Mouse (Mus musculus) skeletal muscle tissue, adult 2 months (tissue): ENCODE measurements around the gene Dbp.

Source experiments
- DNase-seq: peaks from one replicate; pipeline ENCODE4 v3.0.0-alpha.2; 2012; ENCODE audit warnings: low read depth, low spot score

Gene Dbp

GRCm38 (mm10) chr7:45723781-45724180, 18.9 kb downstream of the Dbp start:
- no peak for DNase-seq

DNA sequence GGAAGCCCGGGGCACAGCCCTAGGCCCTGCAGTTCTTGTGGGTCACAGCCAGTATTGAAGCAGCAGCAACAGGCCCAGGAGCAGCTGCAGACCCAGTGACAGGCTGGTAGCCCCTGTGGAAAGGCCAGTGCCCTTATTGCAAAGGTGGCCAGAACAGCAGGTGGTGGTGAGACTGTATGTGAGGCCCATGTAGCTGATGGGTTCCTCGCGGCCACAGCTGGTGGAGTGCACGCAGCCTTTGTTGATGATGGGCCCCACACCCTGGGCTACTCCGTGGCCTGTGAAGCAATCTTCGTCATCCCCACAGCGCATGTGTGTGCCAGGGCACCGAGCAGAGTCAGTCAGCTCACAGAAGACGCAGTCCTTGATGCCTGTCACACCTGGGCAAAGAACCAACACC, 20.3 kb downstream of the Dbp start:
- no peak for DNase-seq

- DNase-seq: no peak
These were observed 20.8 kb downstream of the Dbp start, which contains the start of gene Spaca4 for GRCm38 (mm10) chr7:45725713-45726112. TSS of gene Spaca4 (minus strand) at chr7:45725813.

DNA sequence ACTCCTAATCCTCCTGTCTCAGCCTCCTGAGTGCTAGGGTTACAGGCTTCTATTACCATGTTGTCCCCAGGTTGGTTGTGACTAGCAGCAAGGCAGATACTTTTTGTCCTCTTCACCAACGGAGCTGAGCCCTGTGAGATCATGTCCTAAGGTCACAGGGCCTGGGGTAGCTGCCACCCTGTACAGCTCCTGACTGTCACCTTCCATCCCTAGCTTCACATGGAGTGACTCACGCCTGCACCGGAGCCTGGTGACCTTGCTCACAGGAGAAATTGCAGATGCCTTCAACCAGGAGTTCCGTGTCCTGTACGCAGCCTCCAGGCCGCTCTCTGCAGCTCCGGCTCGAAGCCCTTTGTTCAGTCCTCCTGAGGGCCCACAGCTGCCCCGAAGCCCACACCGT, 21.5 kb downstream of the Dbp start:
- DNase-seq: no peak

DNA sequence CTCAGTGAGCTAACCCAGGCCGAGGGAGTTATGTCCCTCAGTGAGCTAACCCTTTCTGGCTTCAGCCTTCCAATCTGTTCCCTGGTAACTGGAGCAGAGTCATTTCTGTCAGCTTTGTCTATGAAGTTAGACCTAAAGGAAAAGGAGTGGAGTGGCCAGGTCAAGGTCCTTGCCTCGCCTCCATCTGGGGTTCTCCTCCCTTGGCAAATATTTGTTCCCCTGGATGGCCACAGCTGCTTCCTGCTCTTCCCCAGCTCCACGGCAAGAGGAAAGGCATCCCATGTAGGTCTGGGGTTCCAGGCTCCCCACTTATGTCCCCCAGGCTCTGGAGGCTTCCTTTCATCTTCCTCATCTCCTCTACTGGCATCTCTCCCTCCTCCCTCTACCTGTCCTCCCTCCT, 22.7 kb downstream of the Dbp start:
- no peak for DNase-seq

- DNase-seq: no peak
These were observed 26.0 kb downstream of the Dbp start for GRCm38 (mm10) chr7:45730727-45731431.

DNA sequence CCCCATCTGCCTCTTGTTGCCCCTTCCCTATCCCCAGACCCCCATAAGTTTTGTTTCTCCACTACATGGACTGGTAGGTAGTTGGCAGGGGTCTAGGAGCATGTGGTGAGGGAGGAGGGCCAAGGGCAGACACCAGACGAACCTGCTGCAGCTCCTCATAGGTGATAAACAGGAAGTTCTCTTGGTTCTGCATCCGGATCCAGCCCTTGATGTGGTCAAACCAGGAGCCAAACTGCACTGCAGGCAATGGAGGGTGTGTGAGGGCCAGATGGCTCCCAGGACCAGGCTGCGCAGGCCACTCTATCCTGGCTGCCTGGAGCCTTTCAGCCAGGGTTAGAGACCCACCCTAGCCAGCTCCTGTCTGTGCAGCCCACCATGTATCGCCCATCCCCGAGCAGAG, 28.6 kb downstream of the Dbp start:
- DNase-seq: no peak

- peak; percentile 73 for DNase-seq
These were observed 34.4 kb downstream of the Dbp start for GRCm38 (mm10) chr7:45739162-45739763.

GRCm38 (mm10) chr7:45739820-45740219, 34.9 kb downstream of the Dbp start:
- DNase-seq: no peak

GRCm38 (mm10) chr7:45741308-45741707, 36.4 kb downstream of the Dbp start:
- no peak for DNase-seq

GRCm38 (mm10) chr7:45741777-45742176, 36.9 kb downstream of the Dbp start:
- no peak for DNase-seq

DNA sequence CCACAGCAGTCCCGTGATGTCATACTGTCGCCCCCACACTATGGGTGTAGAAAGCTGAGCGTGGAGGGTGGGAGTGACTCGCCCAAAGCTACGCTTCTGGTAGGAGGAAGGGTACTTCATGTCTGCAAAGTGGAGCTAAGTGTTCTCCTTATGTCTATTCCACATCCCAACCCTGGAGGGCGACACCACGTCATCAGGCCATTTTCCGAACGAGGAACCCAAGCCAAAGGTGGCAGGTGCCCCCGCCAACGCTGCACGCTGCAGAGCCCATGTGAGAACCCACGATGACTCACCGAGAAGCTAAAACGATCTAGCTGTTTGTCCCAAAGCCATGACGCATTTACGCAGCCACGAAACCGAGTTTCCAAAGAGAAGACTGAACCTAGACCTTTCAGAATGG, 37.5 kb downstream of the Dbp start:
- no peak for DNase-seq

DNA sequence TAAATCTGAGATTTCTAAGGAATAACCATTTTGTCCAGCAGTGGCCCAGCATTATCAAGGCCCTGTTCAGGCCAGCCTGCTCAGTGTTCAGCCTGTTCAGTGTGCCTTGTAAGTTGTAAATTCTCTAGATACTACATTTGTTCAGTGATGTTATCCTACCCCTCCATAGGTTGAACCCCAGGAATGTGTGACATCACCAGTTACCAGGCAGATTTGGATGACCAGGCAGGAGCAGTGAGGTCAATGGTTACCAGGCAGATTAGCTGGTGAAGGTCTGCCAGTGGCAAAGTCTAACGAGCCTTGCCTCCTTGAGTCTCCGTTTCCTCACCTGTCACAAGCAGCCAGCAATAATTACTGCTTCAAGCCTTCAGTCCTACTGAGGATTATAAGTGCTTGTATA, 39.5 kb downstream of the Dbp start:
- DNase-seq: no peak

DNA sequence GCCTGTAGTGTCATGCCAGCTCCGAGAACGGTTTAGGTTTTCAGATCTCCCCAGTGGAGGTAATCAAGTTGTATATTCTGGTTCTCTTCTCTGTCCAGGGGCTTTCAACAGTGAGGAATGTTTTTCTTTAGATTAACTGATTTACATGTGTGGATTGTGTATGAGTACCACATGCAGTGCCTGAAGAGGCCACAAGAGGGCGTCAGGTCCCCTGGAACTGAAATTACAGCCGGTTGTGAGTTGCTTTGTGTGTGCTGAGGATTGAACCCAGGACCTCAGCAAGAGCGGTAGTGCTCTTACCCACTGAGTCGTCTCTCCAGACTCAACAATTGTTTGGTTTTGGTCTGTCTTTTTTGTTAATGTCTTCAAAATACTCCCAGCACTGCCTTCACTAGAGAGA, 41.6 kb downstream of the Dbp start:
- no peak for DNase-seq

- no peak for DNase-seq
These were observed 42.6 kb downstream of the Dbp start for GRCm38 (mm10) chr7:45747450-45747849.

DNA sequence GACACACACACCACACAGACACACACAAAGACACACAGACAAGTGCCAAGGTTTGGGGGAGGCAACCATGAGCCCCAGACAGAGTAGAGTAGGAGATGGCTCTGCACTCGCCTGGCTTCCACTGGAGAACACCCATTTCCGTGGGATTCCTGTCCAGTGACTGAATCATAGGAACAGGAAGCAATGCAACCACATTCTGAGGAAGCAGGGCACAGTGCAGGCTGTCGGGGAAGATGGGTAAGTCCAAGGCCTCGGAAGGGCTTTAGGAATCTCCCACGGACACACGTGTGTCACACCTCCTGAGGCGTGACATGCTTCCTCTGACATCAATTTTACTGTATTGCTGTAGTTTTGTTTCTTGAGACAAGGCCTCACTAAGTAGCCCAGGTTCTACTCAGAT, 43.2 kb downstream of the Dbp start:
- DNase-seq: no peak

GRCm38 (mm10) chr7:45749401-45749800, 44.5 kb downstream of the Dbp start:
- DNase-seq: no peak

GRCm38 (mm10) chr7:45750162-45750561, 45.3 kb downstream of the Dbp start:
- DNase-seq: no peak

DNA sequence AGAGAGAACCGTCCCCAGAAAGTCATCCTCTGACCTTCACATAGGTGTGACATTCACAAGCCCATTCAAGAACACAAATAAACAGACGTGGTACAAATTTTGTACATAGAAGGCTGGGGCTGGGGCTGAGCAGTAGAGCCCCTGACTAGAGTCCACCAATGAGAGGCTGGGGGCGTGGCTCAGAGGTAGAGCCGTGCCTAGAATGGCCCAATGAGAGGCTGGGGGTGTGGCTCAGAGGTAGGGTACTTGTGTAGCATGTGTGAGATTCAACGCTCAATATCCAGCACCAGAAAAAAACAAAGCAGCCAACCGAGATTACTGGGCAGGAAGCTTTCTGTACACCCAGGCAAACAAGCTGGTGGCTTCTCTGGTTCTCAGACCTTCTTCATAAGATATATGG, 50.8 kb downstream of the Dbp start:
- no peak for DNase-seq

- DNase-seq: no peak
These were observed 54.5 kb downstream of the Dbp start for GRCm38 (mm10) chr7:45759400-45759799.
